Mouse (Mus musculus) cerebellum, adult 2 months (tissue): Measurements from ENCODE around the gene Pik3cg. TPM values are rescaled to one million over a fixed set of nuclear protein-coding genes. Genes with fewer than 3 reads are reported as not detected.

Experiments
- DNase-seq, 2 experiments: peaks; one replicate each; pipeline ENCODE4 v3.0.0; 2021
- H3K27ac ChIP-seq: fragments of 200-500 bp; 2 replicates; pipeline ENCODE4 v1.5.1; 2012; ENCODE audit warnings: low read length, control low read depth, inconsistent platforms; ENCODE audit not compliant: insufficient read depth
- H3K27me3 ChIP-seq: fragments of 200-500 bp; 2 replicates; pipeline ENCODE4 v1.6.1; 2012; ENCODE audit warnings: inconsistent platforms, mild to moderate bottlenecking, low read length, moderate library complexity; ENCODE audit not compliant: control insufficient read depth, insufficient read depth
- H3K4me1 ChIP-seq: fragments of 200-500 bp; 2 replicates; pipeline ENCODE4 v1.6.1; 2011; ENCODE audit warnings: low read length; ENCODE audit not compliant: control insufficient read depth, insufficient read depth
- H3K4me3 ChIP-seq: fragments of 200-500 bp; replicated peaks from 2 replicates; pipeline ENCODE3; 2011; ENCODE audit warnings: mild to moderate bottlenecking, low read depth, low read length, control low read depth; ENCODE audit not compliant: insufficient read depth
- CTCF ChIP-seq: fragments of 200-500 bp; IDR thresholded peaks from 2 replicates; pipeline ENCODE4 v1.5.1; 2011; ENCODE audit warnings: low read depth, mild to moderate bottlenecking, control low read depth, low read length, moderate library complexity, borderline replicate concordance; ENCODE audit not compliant: insufficient read depth
- POLR2A ChIP-seq: fragments of 200-500 bp; IDR thresholded peaks from 2 replicates; pipeline ENCODE4 v1.6.1; 2011; ENCODE audit warnings: low read length, control low read depth, borderline replicate concordance; ENCODE audit not compliant: insufficient read depth
- WGBS: fragments of 180-500 bp; shearing (Covaris S2); methylation state at CpG from one replicate; pipeline ENCODE4 v1.1.7; 2018; 5-methylcytosine and 5-hydroxymethylcytosine counted together
- polyA plus RNA-seq: library from polyadenylated mRNA; depleted of rRNA; stranded (reverse); fragments of >200 nt; gene quantifications from 2 replicates; pipeline ENCODE4 v1.2.3, GENCODE M21; 2012

The Pik3cg gene
- polyA plus RNA-seq, 1 experiment = 0.74 TPM

DNA sequence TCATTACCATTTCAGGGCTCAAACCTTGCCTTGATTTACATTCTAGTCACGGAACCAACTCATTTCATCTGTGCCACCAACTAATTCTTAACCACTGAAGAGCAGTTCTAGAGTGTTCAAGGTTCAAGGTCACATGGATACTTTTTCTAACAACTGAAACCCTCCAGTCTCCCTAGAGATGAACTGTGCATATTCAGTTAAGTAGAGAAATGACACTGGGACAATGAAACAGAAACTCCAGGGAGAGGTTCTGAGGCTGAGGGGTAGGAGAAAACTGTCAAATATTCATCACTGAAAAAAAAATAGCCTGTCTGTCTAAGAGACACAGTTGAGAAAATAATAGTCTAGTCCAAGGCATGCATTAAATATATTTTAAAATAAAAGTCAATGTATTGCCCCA lies 24.9 kb downstream of the Pik3cg start:
- H3K27me3 ChIP-seq = no peaks in the 10 kb centered on the region
- H3K4me3 ChIP-seq = no peak overlapping the region
- 88% methylated on average over 1 of the region's 1 CpGs for WGBS
- no peak for DNase-seq
- no peak overlapping the region for H3K27ac ChIP-seq
- no peak for TF ChIP-seq POLR2A
- no peak for TF ChIP-seq CTCF
- no peaks in the 10 kb centered on the region for H3K4me1 ChIP-seq

DNA sequence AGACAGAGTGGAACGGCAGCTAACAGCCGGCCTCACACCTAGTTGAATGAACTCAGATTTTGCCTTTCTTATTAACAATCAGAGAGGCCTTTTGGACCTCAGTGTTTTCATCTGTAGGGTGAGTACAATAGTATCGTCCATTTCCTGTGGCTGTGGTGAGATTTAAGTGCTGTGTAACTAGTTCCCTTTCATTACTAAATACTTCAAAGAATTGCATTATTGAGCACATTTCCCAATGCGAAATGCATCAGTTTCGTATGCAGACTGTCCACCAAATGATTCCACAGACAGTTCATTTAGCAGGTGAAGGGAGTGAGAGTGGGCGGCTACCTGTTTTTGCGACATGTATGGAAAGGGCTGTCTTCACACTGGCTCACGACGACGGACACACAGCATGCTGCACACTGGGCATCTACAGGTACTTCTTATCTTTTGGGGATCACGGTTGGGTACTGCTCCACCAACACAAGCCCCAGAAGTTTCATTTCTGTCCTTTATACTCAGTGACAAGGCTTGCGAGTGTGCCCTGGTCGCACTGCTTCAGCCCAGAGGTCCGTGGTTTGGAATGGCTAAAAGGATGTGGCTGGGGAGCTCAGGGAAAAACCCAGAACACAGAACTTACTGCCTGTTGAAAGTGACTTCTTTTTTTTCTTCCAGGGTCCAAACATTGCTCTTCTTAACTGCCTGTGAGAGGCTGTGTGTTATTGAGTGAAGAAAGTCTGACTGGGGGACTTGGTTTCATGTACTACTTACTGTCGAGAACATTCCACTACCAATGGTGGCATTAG lies 25.6 kb downstream of the Pik3cg start:
- no peak for DNase-seq

GRCm38 (mm10) chr12:32181885-32182284 lies 26.6 kb downstream of the Pik3cg start:
- no peak overlapping the region for H3K27ac ChIP-seq
- no peak overlapping the region for H3K4me3 ChIP-seq
- no peaks in the 10 kb centered on the region for H3K27me3 ChIP-seq
- no peaks in the 10 kb centered on the region for H3K4me1 ChIP-seq
- WGBS = 77% methylated on average over 4 of the region's 4 CpGs
- TF ChIP-seq CTCF (no peak), POLR2A (no peak)
- DNase-seq = no peak

More for the DNA sequence above, 25.6 kb downstream of the Pik3cg start:
- WGBS = 93% methylated on average over 15 of the region's 15 CpGs
- no peaks in the 10 kb centered on the region for H3K27me3 ChIP-seq
- H3K4me1 ChIP-seq = no peaks in the 10 kb centered on the region
- H3K4me3 ChIP-seq = no peak overlapping the region
- TF ChIP-seq CTCF (no peak), POLR2A (no peak)
- H3K27ac ChIP-seq = no peak overlapping the region

DNA sequence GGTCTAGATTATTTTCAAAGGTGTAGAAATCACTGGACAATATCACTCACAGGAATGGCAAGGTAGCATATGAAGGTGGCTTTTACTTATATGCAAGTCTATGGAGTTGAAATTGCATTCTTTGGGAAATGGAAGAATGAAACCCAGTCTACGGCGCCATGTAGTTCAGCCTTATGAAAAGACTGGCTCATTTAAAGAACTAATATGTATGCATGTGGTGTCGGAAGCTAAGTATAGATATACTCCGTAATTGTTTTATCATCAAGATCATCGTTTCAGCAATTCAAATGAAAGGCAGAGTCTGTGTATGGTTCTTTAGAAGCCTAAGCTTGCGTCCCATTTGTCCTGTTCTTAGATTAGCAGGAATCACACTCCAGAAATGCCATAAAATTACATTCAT lies 34.0 kb downstream of the Pik3cg start:
- no peak for DNase-seq
- no peak overlapping the region for H3K4me3 ChIP-seq
- H3K27me3 ChIP-seq = no peaks in the 10 kb centered on the region
- H3K27ac ChIP-seq = no peak overlapping the region
- TF ChIP-seq POLR2A (no peak), CTCF (no peak)
- no peaks in the 10 kb centered on the region for H3K4me1 ChIP-seq
- 93% methylated on average over 6 of the region's 6 CpGs for WGBS

DNA sequence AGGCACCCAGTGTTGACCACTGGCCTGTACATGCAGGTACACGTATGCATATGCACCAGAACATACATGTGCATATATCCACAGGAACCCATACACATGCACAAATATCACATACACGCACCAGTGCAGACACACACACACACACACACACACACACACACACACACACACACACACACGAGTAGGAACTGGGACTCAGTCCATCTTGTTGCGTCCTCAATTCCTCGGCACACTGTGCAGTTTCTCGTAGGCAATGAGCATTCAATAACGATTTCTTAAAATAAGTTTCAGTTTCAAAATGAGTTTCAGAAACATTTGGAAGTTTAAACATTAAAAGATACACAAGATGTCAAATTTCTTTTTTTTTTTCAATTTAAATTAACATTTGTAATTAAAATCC lies 35.6 kb downstream of the Pik3cg start:
- no peaks in the 10 kb centered on the region for H3K4me1 ChIP-seq
- TF ChIP-seq POLR2A = no peak
- no peak for TF ChIP-seq CTCF
- H3K27me3 ChIP-seq = no peaks in the 10 kb centered on the region
- H3K27ac ChIP-seq = no peak overlapping the region
- no peak overlapping the region for H3K4me3 ChIP-seq
- 90% methylated on average over 7 of the region's 7 CpGs for WGBS
- DNase-seq = no peak

DNA sequence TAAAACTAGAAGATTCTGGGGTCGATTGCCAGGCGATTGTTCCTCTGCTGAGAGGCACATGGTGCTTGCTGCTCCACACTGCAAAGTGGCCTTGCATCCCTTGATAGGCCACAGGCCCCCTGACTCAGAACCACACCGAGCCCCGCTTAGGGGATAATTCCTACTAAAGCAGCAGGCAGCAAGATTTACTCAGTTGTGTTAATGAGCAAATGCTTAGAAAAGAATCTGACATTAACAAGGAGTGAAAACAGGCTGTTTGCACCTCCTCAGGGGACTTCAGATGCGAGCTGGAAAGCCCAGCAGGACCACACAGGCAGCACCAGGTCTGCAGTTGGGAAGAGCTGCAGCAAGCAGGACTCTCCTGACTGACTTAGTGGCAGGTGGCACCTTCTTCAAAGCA lies 39.3 kb downstream of the Pik3cg start:
- no peaks in the 10 kb centered on the region for H3K27me3 ChIP-seq
- H3K4me1 ChIP-seq = no peaks in the 10 kb centered on the region
- H3K27ac ChIP-seq = no peak overlapping the region
- H3K4me3 ChIP-seq = no peak overlapping the region
- WGBS = 29% methylated on average over 5 of the region's 5 CpGs
- TF ChIP-seq POLR2A (no peak), CTCF (no peak)
- no peak for DNase-seq

DNA sequence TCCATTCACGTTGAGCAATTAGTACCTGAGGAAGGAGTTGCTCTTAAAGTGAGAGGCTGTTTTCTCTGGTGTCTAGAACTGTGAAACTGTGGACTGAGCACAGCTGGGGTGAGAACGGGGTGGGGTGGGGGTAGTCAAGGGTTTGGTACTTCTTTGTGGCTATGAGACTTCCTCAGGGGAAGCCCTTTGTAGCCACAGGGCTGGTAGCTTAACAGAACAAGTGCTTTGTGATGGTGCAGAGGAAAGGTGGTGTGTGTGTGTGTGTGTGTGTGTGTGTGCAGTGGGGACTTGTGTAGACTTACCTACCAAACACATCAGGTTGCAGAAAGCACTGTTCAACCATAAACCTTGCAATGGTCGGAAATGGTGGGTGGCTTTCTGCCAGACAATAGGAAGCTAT lies 39.7 kb downstream of the Pik3cg start:
- no peak for DNase-seq
- no peak overlapping the region for H3K4me3 ChIP-seq
- WGBS = 42% methylated on average over 3 of the region's 3 CpGs
- no peak for TF ChIP-seq CTCF
- TF ChIP-seq POLR2A = no peak
- H3K27me3 ChIP-seq = no peaks in the 10 kb centered on the region
- no peak overlapping the region for H3K27ac ChIP-seq
- no peaks in the 10 kb centered on the region for H3K4me1 ChIP-seq

DNA sequence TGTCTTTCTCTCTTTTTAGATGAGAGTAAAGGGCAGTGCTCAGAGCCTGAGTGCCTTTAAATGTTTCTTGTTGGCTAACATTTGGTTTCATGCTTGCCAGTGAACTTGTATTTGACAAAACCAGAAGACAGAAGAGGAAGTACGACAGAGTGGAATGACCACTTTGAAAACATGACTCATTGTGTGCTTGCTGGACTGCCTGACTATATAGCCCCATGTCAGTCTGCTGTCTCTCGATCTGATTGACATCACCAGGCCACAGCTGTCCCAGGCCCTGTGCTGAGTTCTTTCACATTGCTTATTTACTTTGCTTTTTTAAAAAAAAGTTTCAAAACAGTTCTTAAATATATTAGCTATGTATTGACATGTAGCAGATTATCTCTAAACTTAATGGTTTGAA lies 44.8 kb downstream of the Pik3cg start:
- Histone ChIP-seq H3K4me3 (no peak overlapping the region), H3K27me3 (no peaks in the 10 kb centered on the region), H3K27ac (no peak overlapping the region), H3K4me1 (no peaks in the 10 kb centered on the region)
- WGBS = 82% methylated on average over 2 of the region's 2 CpGs
- no peak for TF ChIP-seq POLR2A
- TF ChIP-seq CTCF = no peak
- DNase-seq = no peak

DNA sequence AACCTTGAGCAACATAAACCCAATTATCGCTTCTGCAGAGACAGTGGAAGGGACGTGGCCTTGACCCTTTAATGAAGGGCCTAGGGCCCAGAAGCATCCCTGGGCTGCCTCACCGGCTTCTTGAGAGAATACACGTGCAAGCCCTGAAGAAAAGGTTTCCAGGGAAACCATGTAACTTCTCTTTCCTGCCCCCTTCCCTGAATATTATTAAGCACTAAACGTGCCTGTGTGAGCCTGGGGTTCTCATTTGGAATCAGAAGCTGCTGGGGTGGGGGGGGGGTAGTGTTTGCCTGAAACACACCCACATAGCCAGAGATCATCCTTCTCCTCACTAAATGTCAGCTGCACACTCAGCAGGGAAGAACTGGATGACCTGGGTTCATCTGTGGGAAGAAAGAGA lies 49.7 kb downstream of the Pik3cg start:
- Histone ChIP-seq H3K4me1 (no peaks in the 10 kb centered on the region), H3K27ac (no peak overlapping the region), H3K27me3 (no peaks in the 10 kb centered on the region), H3K4me3 (no peak overlapping the region)
- no peak for DNase-seq
- WGBS = 47% methylated on average over 5 of the region's 5 CpGs
- TF ChIP-seq CTCF (no peak), POLR2A (no peak)
